25 mouse cellular contexts compared by ENCODE assay signal in genomic region chr16:59413475-59413874, GRCm38 (mm10). TPM values are rescaled to one million over a fixed set of nuclear protein-coding genes. Genes with fewer than 3 reads are reported as not detected.
DNase-seq lines count a peak whose midpoint lies in the region; ATAC-seq and TF ChIP-seq lines count a peak whose summit lies in the region.
"Had no signal": no experiment of that assay in that cellular context is flagged by ENCODE, and none has a peak within 500 bp of the region (broad histone marks: within the 10 kb centered on the region; RNA-seq: fewer than 3 reads in every experiment).

No protein-coding gene starts in this region.

- no peak for TF ChIP-seq POLR2A in liver, adult 2 months (IDR thresholded peaks at IDR 0.05; ENCODE audit: extremely low read depth, insufficient read depth, low read length)

- H3K36me3 ChIP-seq in liver, adult 2 months (ENCODE audit: control insufficient read depth, insufficient read depth, low read length): no peaks in the 10 kb centered on the region
- no peaks in the 10 kb centered on the region for H3K36me3 ChIP-seq in liver, postnatal 0 days (replicated peaks; ENCODE audit: insufficient read depth, low read length)
- H3K36me3 ChIP-seq: embryonic facial prominence, embryonic 10.5 days; heart, embryonic 15.5 days; limb, embryonic 12.5 days; midbrain, embryonic 13.5 days; neural tube, embryonic 12.5 days had no signal

- no peak for ATAC-seq in liver, postnatal 0 days
- ATAC-seq: midbrain, embryonic 13.5 days had no signal

- WGBS in liver, adult 2 months: 22% methylated on average over 4 of the region's 4 CpGs
- 56% methylated on average over 4 of the region's 4 CpGs for WGBS in liver, postnatal 0 days (ENCODE audit: insufficient replicate concordance)

- no peaks in the 10 kb centered on the region for H3K79me2 ChIP-seq in liver, adult 2 months (ENCODE audit: control insufficient read depth, insufficient read depth, low read length)

- H3K9ac ChIP-seq in liver, adult 2 months (ENCODE audit: low read depth, low read length): no peak overlapping the region
- no peak overlapping the region for H3K9ac ChIP-seq in liver, postnatal 0 days (replicated peaks)
- H3K9ac ChIP-seq: heart, embryonic 15.5 days; limb, embryonic 12.5 days; liver, embryonic 14.5 days; midbrain, embryonic 13.5 days; neural tube, embryonic 12.5 days had no signal

- TF ChIP-seq EP300 in liver, postnatal 0 days (IDR thresholded peaks at IDR 0.05; ENCODE audit: low read depth): no peak

- H3K27me3 ChIP-seq in liver, adult 2 months (ENCODE audit: control insufficient read depth, insufficient read depth, low read length): no peaks in the 10 kb centered on the region
- H3K27me3 ChIP-seq in liver, postnatal 0 days (ENCODE audit: insufficient read depth, low read length): no peaks in the 10 kb centered on the region
- H3K27me3 ChIP-seq: CH12.LX; heart, embryonic 15.5 days; limb, embryonic 12.5 days; midbrain, embryonic 13.5 days; neural tube, embryonic 12.5 days had no signal

- H3K4me1 ChIP-seq in liver, adult 2 months (ENCODE audit: control insufficient read depth, insufficient read depth, low read length): peaks cover under 1% of the 10 kb centered on the region; the same call in 1 of the 2 replicates
- no peaks in the 10 kb centered on the region for H3K4me1 ChIP-seq in liver, postnatal 0 days (ENCODE audit: insufficient read depth)
- H3K4me1 ChIP-seq: limb, embryonic 12.5 days; midbrain, embryonic 13.5 days; neural tube, embryonic 12.5 days had no signal

- H3K4me3 ChIP-seq in liver, adult 2 months (ENCODE audit: insufficient read depth, low read depth, low read length): no peak overlapping the region
- H3K4me3 ChIP-seq in liver, postnatal 0 days (ENCODE audit: low read depth, low read length): no peak overlapping the region
- H3K4me3 ChIP-seq: embryonic facial prominence, embryonic 10.5 days; heart, adult 2 months; heart, embryonic 15.5 days; left cerebral cortex, adult 2 months; limb, embryonic 12.5 days; midbrain, embryonic 13.5 days; neural tube, embryonic 12.5 days had no signal

- peak; percentile 59 for DNase-seq in adrenal gland, postnatal 14 days
- no peak for DNase-seq in adrenal gland, postnatal 4 days (ENCODE audit: low spot score in 2 of 2)
- peak; percentile 67 for DNase-seq in liver, adult 2 months (ENCODE audit: extremely low read depth, low read depth, low spot score)
- DNase-seq in liver, postnatal 0 days: no peak
- DNase-seq in 3T3-L1 (ENCODE audit: low read depth, low spot score): peak; percentile 75
- peak; percentile 30 to 52 for DNase-seq in adrenal gland, postnatal 36 days
- no peak for DNase-seq in embryo, embryonic 10.5 days (ENCODE audit: low spot score)
- DNase-seq: cerebellum, adult 8-10 months; gastrocnemius, postnatal 14 days; heart, adult 2 months; kidney, adult 2 months; kidney, postnatal 36 days; thymus, postnatal 36 days had no signal

- H3K27ac ChIP-seq in liver, adult 2 months (replicated peaks; ENCODE audit: insufficient read depth, low read depth, low read length): no peak overlapping the region
- H3K27ac ChIP-seq in liver, postnatal 0 days (ENCODE audit: low read depth): no peak overlapping the region
- H3K27ac ChIP-seq: embryonic facial prominence, embryonic 10.5 days; heart, adult 2 months; heart, embryonic 15.5 days; left cerebral cortex, adult 2 months; limb, embryonic 12.5 days; liver, embryonic 14.5 days; midbrain, embryonic 13.5 days; neural tube, embryonic 12.5 days had no signal

- no peak overlapping the region for H3K4me2 ChIP-seq in liver, postnatal 0 days (ENCODE audit: low read depth, low read length)
- H3K4me2 ChIP-seq: heart, embryonic 15.5 days; limb, embryonic 12.5 days; midbrain, embryonic 13.5 days; neural tube, embryonic 12.5 days had no signal

- H3K9me3 ChIP-seq in liver, postnatal 0 days (ENCODE audit: low read length): no peaks in the 10 kb centered on the region
- H3K9me3 ChIP-seq: embryonic facial prominence, embryonic 10.5 days; heart, embryonic 15.5 days; limb, embryonic 12.5 days; midbrain, embryonic 13.5 days; neural tube, embryonic 12.5 days had no signal

- no peak for TF ChIP-seq CTCF in liver, adult 2 months (IDR thresholded peaks at IDR 0.05; ENCODE audit: low read depth, low read length)
- no peak for TF ChIP-seq CTCF in liver, postnatal 0 days (IDR thresholded peaks at IDR 0.05; ENCODE audit: low read depth)

RNA-seq across cellular contexts. Expression of gene Gabrr3, which starts 6.3 kb away (rescaled TPM):
- total RNA-seq in adrenal gland, postnatal 14 days (2021): not detected in 2 replicates
- total RNA-seq in adrenal gland, postnatal 4 days (2021): not detected
- not detected in 2 replicates for total RNA-seq in liver, adult 2 months (2014; rRNA removed)
- polyA plus RNA-seq in liver, adult 2 months (2012; rRNA removed): not detected in 2 replicates
- not detected in 2 replicates for polyA plus RNA-seq in liver, postnatal 0 days (2015; fragmentation: Nextera tagmentation; extraction: Ambion mirVana)
- total RNA-seq in adrenal gland, postnatal 36 days (2021): not detected
- total RNA-seq: CH12.LX; gastrocnemius, postnatal 14 days; megakaryocyte, adult 5-6 weeks had no signal
- polyA plus RNA-seq: heart, adult 2 months; heart, embryonic 15.5 days; kidney, adult 2 months; liver, embryonic 14.5 days; neural tube, embryonic 12.5 days; small intestine, adult 2 months had no signal

RNA-seq across cellular contexts. Expression of gene Olfr209, which starts 49.7 kb away (rescaled TPM):
- total RNA-seq in adrenal gland, postnatal 14 days (2021): not detected in 2 replicates
- not detected for total RNA-seq in adrenal gland, postnatal 4 days (2021)
- not detected in 2 replicates for total RNA-seq in liver, adult 2 months (2014; rRNA removed)
- not detected in 2 replicates for polyA plus RNA-seq in liver, adult 2 months (2012; rRNA removed)
- polyA plus RNA-seq in liver, postnatal 0 days (2015; fragmentation: Nextera tagmentation; extraction: Ambion mirVana): not detected in 2 replicates
- not detected for total RNA-seq in adrenal gland, postnatal 36 days (2021)
- total RNA-seq: CH12.LX; gastrocnemius, postnatal 14 days; heart, adult 2 months; left cerebral cortex, adult 2 months; megakaryocyte, adult 5-6 weeks had no signal
- polyA plus RNA-seq: embryonic facial prominence, embryonic 10.5 days; forebrain, embryonic 11.5 days; heart, adult 2 months; heart, embryonic 15.5 days; hindbrain, embryonic 11.5 days; kidney, adult 2 months; limb, embryonic 12.5 days; liver, embryonic 14.5 days; midbrain, embryonic 13.5 days; neural tube, embryonic 12.5 days; small intestine, adult 2 months had no signal

RNA-seq across cellular contexts. Expression of gene Riox2, which starts 58.1 kb away (rescaled TPM):
- total RNA-seq in adrenal gland, postnatal 14 days (2021): 21.2 and 25.8 TPM in 2 replicates
- 10 to 100 TPM; 18.1 to 20.5 TPM for total RNA-seq in adrenal gland, postnatal 4 days (2021)
- 11.8 and 14.2 TPM in 2 replicates for total RNA-seq in liver, adult 2 months (2014; rRNA removed)
- 4.4 and 5.1 TPM in 2 replicates for polyA plus RNA-seq in liver, adult 2 months (2012; rRNA removed)
- polyA plus RNA-seq in liver, postnatal 0 days (2015; fragmentation: Nextera tagmentation; extraction: Ambion mirVana): 9.5 and 10.4 TPM in 2 replicates
- 10 to 100 TPM; 23.9 to 26.1 TPM for total RNA-seq in adrenal gland, postnatal 36 days (2021)

Comparison
In these comparisons a context has a peak if more than half of its experiments do, and no peak if none do; other contexts are left out.
1. DNase-seq: peak in adrenal gland, postnatal 14 days (single experiment), liver, adult 2 months (single experiment), 3T3-L1 (single experiment) and adrenal gland, postnatal 36 days (2 of 2); none in adrenal gland, postnatal 4 days (0 of 2), liver, postnatal 0 days (single experiment) and embryo, embryonic 10.5 days (single experiment).